Mouse (Mus musculus): ENCODE measurements around the gene Cyb561. TPM values are rescaled to one million over a fixed set of nuclear protein-coding genes. Genes with fewer than 3 reads are reported as not detected.

Cyb561 gene
- total RNA-seq (2021) = 100 to 1,000 TPM; 103 to 236 TPM
- polyA plus RNA-seq (2012; rRNA removed) = 127 and 140 TPM in 2 replicates
- long read RNA-seq, transcript Cyb561-201 (6 exons, 2,741 nt) = major isoform, 49 of 397 reads
- long read RNA-seq, partial matches to known transcripts = 25 of 397 reads
- long read RNA-seq, other reads (novel, unspliced or antisense) = 318 of 397 reads

DNA sequence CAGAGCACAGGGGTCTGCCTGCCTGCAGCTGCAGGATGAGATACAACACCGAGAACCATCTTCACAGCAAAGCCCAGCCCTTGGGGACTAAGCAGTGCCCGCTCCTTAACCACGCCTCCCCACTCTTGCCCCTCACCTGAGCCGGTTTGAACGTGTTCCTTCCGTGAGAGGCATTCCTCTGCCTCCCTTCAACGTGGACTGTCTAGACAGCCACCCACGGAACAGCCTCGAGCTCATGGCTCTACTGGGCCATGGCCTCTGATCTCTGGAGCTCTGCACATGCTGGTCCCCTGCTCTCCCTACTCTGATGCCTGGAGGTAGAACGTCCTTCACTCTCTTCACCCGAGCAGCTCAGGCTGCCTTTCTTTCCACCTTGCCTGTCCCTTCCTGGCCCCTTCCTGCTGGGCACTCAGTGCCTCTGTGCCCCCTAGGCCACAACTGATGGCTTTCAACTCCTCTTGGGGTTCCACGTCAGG lies at the start of gene Cyb561:
TSS of gene Cyb561 (minus strand) at position 426 of the 476 bp plus-strand sequence.
- no peak for DNase-seq

DNA sequence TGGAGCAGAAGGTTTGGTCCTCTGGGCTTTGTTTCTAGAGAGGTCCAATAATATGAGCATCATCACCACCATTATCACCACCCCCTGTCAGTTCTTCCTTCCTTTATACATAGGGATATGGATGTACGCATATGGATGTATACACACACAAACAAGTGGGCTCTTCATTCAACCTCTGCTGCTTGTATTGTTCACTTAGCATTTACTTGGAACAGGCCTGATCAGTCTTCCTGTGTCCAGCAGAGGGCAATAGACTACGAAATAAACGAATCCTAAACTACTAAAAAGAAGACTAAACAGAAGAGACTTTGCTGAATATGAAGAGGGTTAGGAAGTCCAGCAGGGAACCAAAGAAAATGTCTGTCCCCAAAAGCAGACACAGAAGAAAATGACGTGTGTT lies 48.6 kb upstream of the Cyb561 start:
- DNase-seq = no peak

DNA sequence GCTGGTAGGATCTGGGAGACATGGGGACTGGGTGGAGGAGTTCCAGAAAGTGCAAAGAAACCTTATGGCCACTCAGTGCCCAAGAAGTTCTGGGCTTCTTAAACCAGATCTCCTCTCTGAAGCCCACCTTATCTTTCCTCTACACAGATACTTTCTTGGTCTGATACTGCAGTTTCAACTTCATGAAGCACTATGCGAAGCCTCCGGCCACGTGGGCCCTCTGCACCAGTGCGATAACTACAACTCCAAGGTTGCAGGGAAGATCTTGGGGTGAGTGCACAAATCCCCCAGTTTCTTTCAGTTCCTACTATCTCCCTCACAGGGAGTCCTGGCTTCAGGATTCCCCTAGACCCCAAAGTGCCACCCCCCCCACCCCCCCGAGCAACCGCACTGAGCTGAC lies 46.9 kb upstream of the Cyb561 start:
- no peak for DNase-seq

DNA sequence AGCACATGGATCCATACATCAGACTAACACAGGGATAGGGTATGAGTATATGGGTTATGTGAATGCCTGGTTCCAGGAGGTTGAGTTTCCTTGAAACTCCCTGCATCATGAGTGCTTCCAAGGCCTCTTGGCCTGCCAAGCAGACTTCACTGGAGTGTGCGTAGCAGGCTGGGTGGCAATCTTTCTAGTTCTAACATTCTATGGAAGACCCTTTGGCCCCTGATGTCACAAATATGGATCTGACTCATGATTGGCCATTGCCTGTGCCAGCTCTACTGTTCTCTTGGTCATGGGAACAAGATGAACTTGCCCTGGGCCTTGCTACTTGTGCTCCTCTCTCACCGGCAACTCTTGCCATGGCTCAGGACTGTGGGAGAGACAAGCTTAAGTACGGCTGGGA lies 41.2 kb upstream of the Cyb561 start, which contains the start of gene Ace3:
TSS of gene Ace3 (plus strand) at position 301 of the 400 bp plus-strand sequence.
- DNase-seq = no peak

DNA sequence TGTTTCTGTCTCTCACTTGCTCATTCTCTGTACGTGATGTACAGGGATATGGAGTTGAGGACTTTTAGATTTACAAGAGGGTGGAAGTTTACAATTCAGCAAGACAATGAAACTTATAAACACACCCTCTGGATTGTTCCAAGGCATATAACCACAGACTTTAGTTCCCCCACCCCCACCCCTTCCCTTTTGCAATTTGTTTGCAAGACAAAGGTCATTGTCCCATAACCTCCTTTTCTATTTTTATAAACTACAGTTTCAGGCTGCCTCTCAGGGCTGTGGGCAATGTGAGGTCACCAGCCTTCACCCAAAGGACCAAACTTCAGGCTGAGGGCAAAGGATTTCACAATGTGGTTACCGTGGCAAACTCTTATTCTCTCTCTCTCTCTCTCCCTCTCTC lies 37.1 kb upstream of the Cyb561 start:
- peak; percentile 60 for DNase-seq

DNA sequence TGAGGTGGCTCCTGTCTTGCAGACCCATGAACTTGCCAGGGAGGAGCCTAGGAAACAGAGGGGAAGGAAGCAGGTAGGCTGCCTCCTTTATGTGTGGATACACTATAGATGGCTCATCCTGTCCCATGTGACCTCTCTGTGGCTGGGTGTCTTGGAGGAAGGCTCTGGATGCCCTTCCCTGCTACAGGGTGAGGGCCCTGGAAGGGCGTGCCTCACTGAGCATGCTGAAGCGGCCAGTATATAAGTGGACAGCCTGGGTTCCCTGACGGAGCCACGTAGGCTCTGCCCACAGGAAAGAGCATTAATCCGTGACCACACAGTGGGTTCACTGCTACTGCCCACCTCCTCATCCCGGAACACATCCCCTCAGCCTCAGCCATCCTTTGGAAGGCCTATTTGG lies 36.3 kb upstream of the Cyb561 start:
- no peak for DNase-seq

DNA sequence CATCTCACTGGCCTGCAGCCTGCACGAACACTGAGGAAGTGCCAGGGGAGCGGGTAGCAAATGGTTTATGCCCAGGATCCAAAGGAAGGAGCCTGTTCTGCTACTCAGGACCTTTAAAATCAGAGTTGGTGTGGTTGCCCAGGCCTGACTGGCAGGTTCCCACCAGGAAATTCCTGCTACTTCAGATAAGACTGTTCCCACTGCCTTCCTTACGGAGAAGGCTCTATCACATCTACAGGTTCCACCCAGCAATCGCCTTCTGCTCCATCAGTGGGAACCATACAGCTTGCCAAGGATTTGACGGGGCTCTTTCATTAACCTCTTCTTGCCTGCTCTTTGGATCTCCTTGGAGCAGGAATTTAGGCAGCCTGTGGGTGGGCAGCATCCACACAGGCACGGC lies 34.3 kb upstream of the Cyb561 start:
- no peak for DNase-seq

DNA sequence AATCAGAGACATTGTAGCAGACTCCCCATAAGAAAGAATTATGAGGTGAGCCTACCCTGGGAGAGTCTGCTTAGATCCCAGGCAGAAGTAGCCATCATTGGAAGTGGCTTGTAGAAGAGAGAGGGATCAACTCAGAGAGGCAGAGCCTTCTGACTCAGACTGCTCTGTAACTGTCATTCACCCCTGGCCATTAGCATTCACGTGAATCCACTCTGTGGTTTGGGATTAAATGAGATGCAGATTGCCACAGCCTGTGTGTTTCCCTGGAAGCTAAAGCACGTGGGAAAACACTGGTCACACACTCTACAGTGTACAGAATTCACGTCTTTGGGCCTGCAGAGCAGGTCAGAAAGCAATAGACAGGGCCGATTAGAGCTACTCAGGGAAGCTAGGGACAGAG lies 31.3 kb upstream of the Cyb561 start:
- DNase-seq = no peak

DNA sequence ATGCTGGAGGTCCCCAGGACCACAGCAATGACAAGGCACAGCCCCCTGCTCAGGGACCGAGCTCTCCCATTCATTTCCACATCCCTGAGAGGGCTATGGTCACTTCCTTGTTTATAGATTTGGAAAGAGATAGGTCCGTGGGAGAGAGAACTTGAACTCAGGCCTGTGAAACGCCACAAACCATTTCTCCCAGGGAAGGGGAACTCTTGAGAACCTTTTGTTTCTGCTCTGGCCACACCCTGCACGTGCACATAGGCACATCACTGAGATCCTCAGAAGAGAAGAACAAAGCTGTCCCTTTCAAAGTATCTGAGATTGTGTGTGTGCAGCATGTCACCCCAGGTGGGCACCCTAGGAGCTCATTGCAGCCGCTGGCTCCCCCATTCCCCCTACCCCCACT lies 25.5 kb upstream of the Cyb561 start:
- DNase-seq = no peak

DNA sequence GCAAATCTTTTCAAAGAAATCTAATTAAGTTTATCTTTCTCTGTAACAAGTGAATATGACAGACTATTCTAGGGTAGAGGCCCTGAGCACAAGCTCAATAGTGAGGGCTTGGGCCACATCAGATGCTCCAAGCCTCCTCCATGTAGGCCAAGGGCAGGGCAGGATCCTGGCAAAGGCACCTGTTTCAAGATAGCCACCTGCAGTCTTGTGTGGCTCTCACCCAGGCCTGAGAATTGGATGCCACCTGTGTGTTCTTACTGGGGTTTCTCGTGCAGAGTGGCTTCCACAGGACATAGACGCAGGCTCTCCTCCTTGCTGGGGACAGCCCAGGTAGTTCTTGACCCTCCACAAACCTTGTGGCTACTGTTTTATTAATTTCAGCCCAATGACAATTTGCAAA lies 25.1 kb upstream of the Cyb561 start:
- no peak for DNase-seq

DNA sequence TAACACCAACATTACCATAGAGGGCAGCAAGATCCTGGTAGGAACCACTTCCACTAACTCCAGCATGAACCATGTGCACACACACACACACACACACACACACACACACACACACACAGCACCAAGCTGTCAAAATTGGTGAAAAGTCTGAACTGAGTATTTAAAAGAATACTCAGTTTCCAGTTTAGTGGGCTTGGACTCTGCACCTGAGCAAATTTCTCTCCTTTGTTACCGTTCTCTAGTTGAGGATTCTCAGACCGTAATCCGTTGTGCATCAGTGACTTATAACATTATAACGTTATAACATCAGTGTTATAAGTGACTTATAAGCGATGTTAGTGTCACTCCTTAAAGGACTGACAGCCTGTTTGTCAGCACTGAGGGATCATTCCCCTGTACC lies 22.5 kb upstream of the Cyb561 start:
- DNase-seq = no peak

DNA sequence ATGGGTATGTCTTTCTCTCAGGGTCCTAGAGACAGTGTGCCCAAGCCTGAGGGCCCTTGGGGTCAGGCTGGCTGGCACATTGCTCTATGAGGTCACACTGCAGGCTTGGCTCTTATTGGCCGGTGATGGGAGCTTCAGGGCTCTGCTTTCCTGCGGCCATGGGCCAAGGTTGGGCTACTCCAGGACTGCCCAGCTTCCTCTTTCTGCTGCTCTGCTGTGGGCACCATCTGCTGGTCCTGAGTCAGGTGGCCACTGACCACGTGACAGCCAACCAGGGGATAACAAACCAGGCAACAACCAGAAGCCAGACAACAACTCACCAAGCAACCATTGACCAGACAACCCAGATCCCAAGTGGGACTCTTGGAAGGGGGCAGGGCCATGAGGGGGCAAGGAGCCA lies 21.9 kb upstream of the Cyb561 start:
- no peak for DNase-seq

DNA sequence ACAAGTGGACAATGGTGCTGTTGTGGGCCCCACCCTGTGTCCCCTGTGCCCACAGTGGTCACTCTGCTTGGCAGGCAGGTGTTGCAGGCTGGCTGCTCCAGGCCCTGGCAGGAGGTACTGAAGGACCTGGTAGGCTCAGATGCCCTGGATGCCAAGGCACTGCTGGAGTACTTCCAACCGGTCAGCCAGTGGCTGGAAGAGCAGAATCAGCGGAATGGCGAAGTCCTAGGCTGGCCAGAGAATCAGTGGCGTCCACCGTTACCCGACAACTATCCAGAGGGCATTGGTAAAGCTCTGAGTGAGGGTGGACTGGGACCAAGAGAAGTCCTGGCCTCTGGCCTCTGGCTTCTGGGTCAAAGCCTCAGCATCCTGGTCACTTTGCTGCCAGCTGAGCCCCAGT lies 21.5 kb upstream of the Cyb561 start:
- peak; percentile 24 for DNase-seq

DNA sequence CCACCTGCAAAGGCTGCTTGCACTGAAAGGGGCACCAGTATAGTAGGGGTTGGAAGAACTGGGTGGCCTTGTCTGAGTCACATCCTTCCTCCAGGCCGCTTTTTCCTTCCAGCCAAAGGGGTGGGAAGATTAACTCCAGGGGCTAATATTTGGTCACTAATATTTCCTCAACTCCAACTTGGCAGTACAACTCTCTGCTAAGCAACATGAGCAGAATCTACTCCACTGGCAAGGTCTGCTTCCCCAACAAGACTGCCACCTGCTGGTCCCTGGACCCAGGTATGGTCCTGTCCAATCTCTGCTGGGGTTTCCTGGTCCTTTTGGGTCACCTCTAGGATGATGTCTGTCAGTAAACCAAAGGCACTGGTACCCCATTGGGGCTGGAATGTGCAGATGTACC lies 16.4 kb upstream of the Cyb561 start:
- DNase-seq = peak; percentile 66

DNA sequence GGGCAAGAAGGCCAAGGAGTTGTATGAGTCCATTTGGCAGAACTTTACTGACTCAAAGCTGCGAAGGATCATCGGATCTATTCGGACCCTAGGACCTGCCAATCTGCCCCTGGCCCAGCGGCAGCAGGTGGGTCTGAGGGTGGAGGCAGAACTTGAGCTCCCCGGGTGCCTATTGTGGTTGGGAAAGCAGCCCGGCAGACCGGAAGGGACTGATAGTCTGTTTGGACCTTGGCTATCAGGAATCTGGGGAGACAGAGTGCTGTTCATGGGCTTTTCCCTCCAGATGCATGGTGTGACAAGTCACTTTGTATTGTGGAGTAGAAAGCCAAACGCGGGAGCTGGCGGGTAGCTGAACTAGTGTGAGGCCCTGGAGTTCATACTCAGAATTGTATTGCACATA lies 15.8 kb upstream of the Cyb561 start:
- DNase-seq = no peak

DNA sequence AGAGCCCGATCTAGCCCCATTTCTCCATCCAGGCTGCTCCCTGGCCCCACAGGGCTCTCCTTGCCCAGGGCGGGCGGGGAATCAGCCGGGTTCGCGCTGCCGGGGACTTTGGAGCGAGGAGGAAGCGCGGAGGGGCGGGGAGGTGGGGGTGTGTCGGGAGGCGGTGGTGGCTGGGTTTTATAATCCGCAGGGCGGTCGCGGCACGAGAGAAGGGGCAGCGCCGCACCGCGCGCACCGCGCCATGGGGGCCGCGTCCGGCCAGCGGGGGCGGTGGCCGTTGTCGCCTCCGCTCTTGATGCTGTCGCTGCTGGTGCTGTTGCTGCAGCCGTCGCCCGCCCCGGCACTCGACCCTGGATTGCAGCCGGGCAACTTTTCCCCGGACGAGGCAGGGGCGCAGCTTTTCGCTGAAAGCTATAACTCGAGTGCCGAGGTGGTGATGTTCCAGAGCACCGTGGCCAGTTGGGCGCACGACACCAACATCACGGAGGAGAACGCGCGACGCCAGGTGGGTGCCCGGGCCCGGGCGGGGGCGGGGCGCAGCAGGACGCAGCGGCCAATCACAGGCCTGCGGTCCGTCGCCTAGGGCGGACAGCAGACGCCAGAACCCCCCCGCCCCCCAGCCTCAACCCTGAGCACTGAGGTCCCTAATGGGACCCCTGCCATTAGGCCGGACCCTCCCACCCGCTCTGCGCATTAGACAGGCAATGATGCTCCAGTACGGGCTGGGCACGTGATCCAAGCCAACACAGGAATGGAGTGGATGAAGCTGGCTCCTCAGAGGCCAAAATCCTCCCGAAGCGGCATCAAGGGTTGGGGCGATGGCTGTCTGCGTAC lies 14.8 kb upstream of the Cyb561 start, which contains the start of gene Ace:
TSS of gene Ace (plus strand) at position 205 of the 834 bp plus-strand sequence.
- peak; percentile 32 for DNase-seq

DNA sequence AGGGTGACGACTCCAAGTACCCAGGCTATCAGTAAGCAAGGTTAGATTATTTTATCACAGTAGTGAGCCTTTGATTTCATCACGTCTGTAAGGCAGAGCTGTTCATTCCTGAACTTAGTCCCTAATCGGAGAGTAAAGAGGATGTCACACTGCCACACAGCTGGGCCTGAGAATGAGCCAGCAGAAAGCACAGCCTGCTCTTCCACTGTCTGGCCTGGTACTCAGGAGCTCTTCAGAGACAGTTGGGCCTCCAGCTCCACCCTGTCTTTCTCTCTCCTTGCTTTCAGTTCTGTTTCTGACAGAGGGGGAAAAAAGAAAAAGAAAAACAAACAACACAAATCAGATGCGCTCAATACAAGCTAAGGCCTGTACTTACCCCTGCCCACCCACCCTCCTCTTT lies 13.2 kb upstream of the Cyb561 start:
- no peak for DNase-seq

DNA sequence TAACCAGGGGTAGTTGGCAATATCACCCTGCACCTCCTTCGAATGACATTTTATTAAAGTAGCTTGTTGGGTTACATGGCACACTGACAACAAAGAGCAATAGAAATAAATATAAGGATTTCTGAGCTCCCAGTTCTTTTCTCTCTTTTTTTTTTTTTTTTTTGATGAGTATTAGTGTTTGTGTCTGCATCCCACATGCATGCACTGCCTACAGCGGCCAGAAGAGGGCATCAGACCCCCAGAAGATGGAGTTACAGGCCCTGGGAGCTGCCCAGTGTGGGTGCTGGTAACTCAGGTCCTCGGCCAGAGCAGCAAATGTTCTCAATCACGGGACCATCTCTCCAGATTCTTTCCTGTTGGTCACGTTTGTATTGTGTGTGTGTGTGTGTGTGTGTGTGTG lies 11.6 kb upstream of the Cyb561 start:
- DNase-seq = no peak

DNA sequence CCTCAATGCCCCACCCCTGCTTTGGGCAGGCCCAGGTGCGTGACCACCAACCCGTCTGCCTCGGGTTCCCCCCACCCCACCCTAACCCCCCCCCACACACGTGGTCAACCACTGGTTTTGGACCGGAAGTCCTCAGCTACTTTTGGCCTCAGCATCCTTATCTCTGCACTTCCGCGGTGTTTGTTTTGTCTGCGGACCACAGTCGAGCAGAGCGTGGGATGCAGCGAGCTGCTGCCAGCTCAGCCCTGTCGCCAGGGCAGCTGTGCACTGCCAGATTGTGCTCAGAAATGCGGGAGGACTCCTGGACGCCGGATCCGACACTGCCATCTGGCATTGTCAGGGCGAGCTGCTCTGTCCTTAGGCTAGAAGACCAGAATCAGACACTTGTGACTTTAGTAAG lies 6.2 kb upstream of the Cyb561 start:
- DNase-seq = no peak

DNA sequence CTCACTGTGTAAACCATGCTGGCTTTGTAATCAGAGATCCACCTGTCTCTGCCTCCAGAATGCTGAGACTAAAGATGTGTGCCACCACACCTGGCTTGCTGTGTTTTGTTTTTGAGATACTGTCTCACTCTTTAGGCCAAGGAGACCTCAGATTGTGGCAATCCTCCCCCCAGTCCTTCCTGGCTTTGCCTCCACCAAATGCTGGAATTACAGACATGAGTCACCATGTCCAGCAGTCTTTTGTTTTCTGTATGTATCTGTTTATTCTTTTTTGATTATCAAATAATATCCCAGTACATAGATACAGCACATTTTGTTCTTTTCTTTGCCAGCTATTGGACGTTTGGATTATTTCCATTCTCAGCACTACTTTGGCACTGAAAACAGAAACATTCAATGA lies 5.4 kb upstream of the Cyb561 start:
- no peak for DNase-seq

DNA sequence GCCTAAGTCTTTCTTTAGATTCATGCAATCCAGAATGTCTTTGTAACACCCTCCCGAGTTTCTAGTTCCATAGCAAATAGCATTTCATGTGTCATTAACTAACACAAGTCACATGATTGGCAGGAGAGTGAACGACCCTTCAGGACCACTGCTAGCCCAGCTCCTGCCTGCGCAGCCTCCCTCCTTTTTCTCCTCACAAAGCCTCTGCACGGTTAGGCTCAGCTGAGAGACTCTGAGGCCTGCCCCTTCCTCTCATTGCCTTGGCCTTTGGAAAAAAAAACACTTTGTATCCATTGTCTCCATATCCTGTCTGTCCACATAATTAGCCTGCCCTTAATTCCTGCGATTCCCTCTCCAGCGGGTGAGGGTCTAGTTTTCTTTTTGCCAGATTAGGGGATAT lies 4.4 kb upstream of the Cyb561 start:
- no peak for DNase-seq

DNA sequence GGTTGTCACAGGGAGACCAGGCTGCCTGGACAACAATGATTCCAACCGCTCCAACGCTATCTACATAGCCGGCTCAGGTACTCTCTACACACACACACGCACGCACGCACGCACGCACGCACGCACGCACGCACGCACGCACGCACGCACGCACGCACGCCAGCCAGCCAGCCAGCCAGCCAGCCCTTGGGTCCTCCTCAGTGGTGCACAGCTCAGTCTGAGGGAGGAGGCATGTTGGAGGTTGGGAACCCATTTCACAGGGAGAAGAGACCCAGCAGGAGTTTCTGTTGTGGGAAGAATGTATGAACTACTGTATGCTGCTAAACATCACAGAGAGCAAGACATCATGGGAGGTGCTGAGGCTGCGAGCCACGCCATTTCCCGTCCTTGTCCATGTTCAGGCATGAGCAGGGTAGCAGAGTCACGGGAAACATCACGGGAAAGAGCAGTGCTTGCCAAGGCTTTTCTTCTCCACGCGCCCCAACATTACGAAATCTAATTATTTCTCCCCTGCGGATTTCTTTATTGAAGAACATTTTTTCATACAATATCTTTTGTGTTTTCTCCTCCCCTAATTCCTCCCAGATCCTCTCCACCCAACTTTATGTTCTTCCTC lies 2.8 kb upstream of the Cyb561 start:
- DNase-seq = no peak

DNA sequence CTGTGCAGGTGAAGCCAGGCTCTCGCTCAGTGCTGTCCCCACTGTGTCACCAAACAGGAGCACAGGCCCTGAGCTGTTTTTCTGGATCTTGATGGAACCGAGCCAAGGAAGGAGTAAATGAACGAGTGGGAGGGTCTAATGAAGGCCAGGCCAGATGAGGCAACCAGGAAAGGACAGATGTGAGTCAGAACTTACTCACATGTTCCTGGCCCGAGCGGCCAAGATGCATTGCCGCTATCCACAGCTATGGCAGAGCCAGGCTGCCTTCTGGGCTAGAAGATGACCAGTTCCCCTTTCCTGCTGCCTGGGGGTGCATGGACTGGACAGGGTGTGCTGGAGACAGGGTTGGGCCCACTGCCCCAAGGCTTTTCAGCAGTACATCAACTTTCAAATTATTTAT lies 266 bp upstream of the Cyb561 start:
- peak; percentile 91 for DNase-seq

All from adrenal gland, adult 2 months (tissue).